Mouse (Mus musculus) kidney, postnatal 0 days (tissue): Measurements from ENCODE around the gene Robo2. TPM values are rescaled to one million over a fixed set of nuclear protein-coding genes. Genes with fewer than 3 reads are reported as not detected.

ENCODE experiments used
- ATAC-seq: fragments of 200-750 bp; cut with Nextera tagmentation; replicated peaks from 2 replicates; pipeline ENCODE4 v1.8.0; 2017; ENCODE audit warnings: low read depth, moderate number of reproducible peaks, moderate TSS enrichment, moderate library complexity; ENCODE audit not compliant: low FRiP score
- DNase-seq: peaks from one replicate; pipeline ENCODE4 v3.0.0-alpha.2; 2016; ENCODE audit warnings: low spot score
- H3K27ac ChIP-seq: fragments of 300-500 bp; sonication (generic); 2 replicates; pipeline ENCODE4 v1.5.1; 2014; ENCODE audit warnings: mild to moderate bottlenecking
- H3K27me3 ChIP-seq: fragments of 300-500 bp; sonication (generic); 2 replicates; pipeline ENCODE4 v1.6.1; 2014; ENCODE audit warnings: low read length, mixed read lengths; ENCODE audit not compliant: insufficient read depth
- H3K36me3 ChIP-seq: fragments of 300-500 bp; sonication (generic); 2 replicates; pipeline ENCODE4 v1.6.1; 2014; ENCODE audit warnings: low read length, mixed read lengths; ENCODE audit not compliant: insufficient read depth
- H3K4me1 ChIP-seq: fragments of 300-500 bp; sonication (generic); replicated peaks from 2 replicates; pipeline ENCODE4 v1.6.1; 2014; ENCODE audit warnings: antibody characterized with exemption, low read length, mixed read lengths; ENCODE audit not compliant: insufficient read depth
- H3K4me2 ChIP-seq: fragments of 300-500 bp; sonication (generic); 2 replicates; pipeline ENCODE4 v1.6.1; 2014; ENCODE audit warnings: mild to moderate bottlenecking, low read length, moderate library complexity, mixed read lengths
- H3K4me3 ChIP-seq: fragments of 300-500 bp; sonication (generic); replicated peaks from 2 replicates; pipeline ENCODE4 v1.5.1; 2014; ENCODE audit warnings: low read depth, low read length
- H3K9ac ChIP-seq: fragments of 300-500 bp; sonication (generic); 2 replicates; pipeline ENCODE4 v1.6.1; 2014; ENCODE audit warnings: low read depth, low read length
- H3K9me3 ChIP-seq: fragments of 300-500 bp; sonication (generic); replicated peaks from 2 replicates; pipeline ENCODE4 v1.6.1; 2016; ENCODE audit warnings: low read length, inconsistent platforms, mixed read lengths
- CTCF ChIP-seq: IDR thresholded peaks from 2 replicates; pipeline ENCODE4 v1.5.1; 2016; ENCODE audit warnings: antibody characterized with exemption, low read depth, mild to moderate bottlenecking, moderate library complexity
- WGBS: fragments of 180-500 bp; shearing (Covaris S2); extraction: QIAGEN DNeasy Blood & Tissue Kit; methylation state at CpG from one replicate; pipeline ENCODE4 v1.1.7; 2014; 5-methylcytosine and 5-hydroxymethylcytosine counted together
- polyA plus RNA-seq: library from polyadenylated mRNA; unstranded; fragments of >200 nt; fragmentation: Nextera tagmentation; extraction: Ambion mirVana; gene quantifications from 2 replicates; pipeline ENCODE4 v1.2.1, GENCODE M21; 2015

Gene Robo2
- polyA plus RNA-seq, 1 experiment from 2014 or later: 30.7 TPM

GRCm38 (mm10) chr16:73930323-73930722 is 481.3 kb downstream of the Robo2 start:
- no peaks in the 10 kb centered on the region for H3K36me3 ChIP-seq
- H3K27ac ChIP-seq: no peak overlapping the region
- TF ChIP-seq CTCF: no peak
- WGBS: 95% methylated on average over 4 of the region's 4 CpGs
- ATAC-seq: no peak
- no peak overlapping the region for H3K4me2 ChIP-seq
- H3K9me3 ChIP-seq: no peaks in the 10 kb centered on the region
- no peak overlapping the region for H3K9ac ChIP-seq
- DNase-seq: no peak
- H3K4me3 ChIP-seq: no peak overlapping the region
- H3K4me1 ChIP-seq: no peaks in the 10 kb centered on the region
- no peaks in the 10 kb centered on the region for H3K27me3 ChIP-seq

- Histone ChIP-seq H3K27me3 (no peaks in the 10 kb centered on the region), H3K36me3 (no peaks in the 10 kb centered on the region), H3K27ac (no peak overlapping the region), H3K9me3 (no peaks in the 10 kb centered on the region), H3K4me2 (no peak overlapping the region), H3K4me1 (no peaks in the 10 kb centered on the region), H3K4me3 (no peak overlapping the region), H3K9ac (no peak overlapping the region)
- DNase-seq (no peak), ATAC-seq (no peak)
- TF ChIP-seq CTCF: no peak
- 91% methylated on average over 3 of the region's 3 CpGs for WGBS
Measured at GRCm38 (mm10) chr16:73927481-73927880, 484.1 kb downstream of the Robo2 start.

GRCm38 (mm10) chr16:73915425-73915824 is 496.2 kb downstream of the Robo2 start:
- Histone ChIP-seq H3K4me2 (no peak overlapping the region), H3K9ac (no peak overlapping the region), H3K27ac (no peak overlapping the region), H3K36me3 (no peaks in the 10 kb centered on the region), H3K4me3 (no peak overlapping the region), H3K27me3 (no peaks in the 10 kb centered on the region), H3K9me3 (no peaks in the 10 kb centered on the region), H3K4me1 (no peaks in the 10 kb centered on the region)
- no peak for TF ChIP-seq CTCF
- ATAC-seq: no peak
- whole genome bisulfite sequencing: 94% methylated on average over 4 of the region's 4 CpGs
- DNase-seq: peak; percentile 38

GRCm38 (mm10) chr16:73914936-73915335 is 496.7 kb downstream of the Robo2 start:
- no peak for TF ChIP-seq CTCF
- no peak overlapping the region for H3K27ac ChIP-seq

GRCm38 (mm10) chr16:73908504-73908903 is 503.1 kb downstream of the Robo2 start:
- ATAC-seq: no peak
- no peaks in the 10 kb centered on the region for H3K9me3 ChIP-seq
- no peak overlapping the region for H3K4me2 ChIP-seq
- TF ChIP-seq CTCF: no peak
- no peaks in the 10 kb centered on the region for H3K27me3 ChIP-seq
- no peak overlapping the region for H3K9ac ChIP-seq
- no peak overlapping the region for H3K27ac ChIP-seq
- no peak overlapping the region for H3K4me3 ChIP-seq
- DNase-seq: no peak
- 87% methylated on average over 11 of the region's 11 CpGs for WGBS
- H3K4me1 ChIP-seq: no peaks in the 10 kb centered on the region
- no peaks in the 10 kb centered on the region for H3K36me3 ChIP-seq

More at GRCm38 (mm10) chr16:73914936-73915335, 496.7 kb downstream of the Robo2 start:
- no peaks in the 10 kb centered on the region for H3K4me1 ChIP-seq
- ATAC-seq (no peak), DNase-seq (no peak)
- 77% methylated on average over 4 of the region's 4 CpGs for WGBS
- H3K9me3 ChIP-seq: no peaks in the 10 kb centered on the region
- H3K36me3 ChIP-seq: no peaks in the 10 kb centered on the region
- no peak overlapping the region for H3K9ac ChIP-seq
- no peak overlapping the region for H3K4me2 ChIP-seq
- H3K4me3 ChIP-seq: no peak overlapping the region
- H3K27me3 ChIP-seq: no peaks in the 10 kb centered on the region

GRCm38 (mm10) chr16:73896856-73897255 is 514.8 kb downstream of the Robo2 start:
- Histone ChIP-seq H3K36me3 (0 out of 2 replicates have a peak, but pooled peaks cover 3% of the 10 kb centered on the region), H3K4me2 (no peak overlapping the region), H3K4me1 (no peaks in the 10 kb centered on the region), H3K4me3 (no peak overlapping the region), H3K9ac (no peak overlapping the region), H3K27me3 (no peaks in the 10 kb centered on the region), H3K27ac (no peak overlapping the region), H3K9me3 (no peaks in the 10 kb centered on the region)
- ATAC-seq: no peak
- no peak for DNase-seq
- WGBS: 87% methylated on average over 11 of the region's 11 CpGs
- TF ChIP-seq CTCF: no peak

GRCm38 (mm10) chr16:73881911-73882310 is 529.7 kb downstream of the Robo2 start:
- ATAC-seq (no peak), DNase-seq (no peak)
- no peak overlapping the region for H3K27ac ChIP-seq
- H3K4me2 ChIP-seq: no peak overlapping the region
- no peaks in the 10 kb centered on the region for H3K36me3 ChIP-seq
- TF ChIP-seq CTCF: no peak
- no peaks in the 10 kb centered on the region for H3K9me3 ChIP-seq
- no peaks in the 10 kb centered on the region for H3K4me1 ChIP-seq
- H3K4me3 ChIP-seq: no peak overlapping the region
- no peaks in the 10 kb centered on the region for H3K27me3 ChIP-seq
- H3K9ac ChIP-seq: no peak overlapping the region
- WGBS: 94% methylated on average over 1 of the region's 1 CpGs
